Mouse (Mus musculus): Measurements from ENCODE around the gene Fgfr2. TPM values are rescaled to one million over a fixed set of nuclear protein-coding genes. Genes with fewer than 3 reads are reported as not detected.

The Fgfr2 gene
- total RNA-seq, 1 experiment, result 37.5 TPM

GRCm38 (mm10) chr7:133048085-133048630, 75.0 kb downstream of the Fgfr2 start:
- Histone ChIP-seq H3K9me3 (ENCODE audit: control insufficient read depth, insufficient read depth, low read depth, low read length) (no peaks in the 10 kb centered on the region), H3K27ac (ENCODE audit: insufficient read depth, low read depth, low read length, poor library complexity, severe bottlenecking) (no peak overlapping the region), H3K4me1 (ENCODE audit: control insufficient read depth in 2 of 2, insufficient read depth in 2 of 2, low read length in 2 of 2, poor library complexity in 1 of 2) (peaks cover 11 to 33% of the 10 kb centered on the region in 2 experiments; a peak in 3 of 4 replicates), H3K9ac (ENCODE audit: insufficient read depth, low read depth, low read length, poor library complexity, severe bottlenecking) (no peak overlapping the region), H3K4me3 (ENCODE audit: insufficient read depth in 1 of 2, low read depth in 1 of 2, low read length in 2 of 2, poor library complexity in 1 of 2, severe bottlenecking in 1 of 2) (no peak overlapping the region), H3K36me3 (ENCODE audit: control insufficient read depth, insufficient read depth, low read length, poor library complexity, severe bottlenecking) (peaks cover 53% of the 10 kb centered on the region)
- in situ Hi-C loops (cut with MboI; ENCODE audit: low sequenced_read_pairs in 2 of 2, unreplicated experiment in 2 of 2), result no loop called here
- DNase-seq (ENCODE audit: low read depth, low spot score), result no peak
- TF ChIP-seq CHD2 (IDR thresholded peaks at IDR 0.05; ENCODE audit: low read depth, low read length) (no peak), ZC3H11A (IDR thresholded peaks at IDR 0.05; ENCODE audit: borderline replicate concordance, low read depth, low read length) (no peak), HCFC1 (IDR thresholded peaks at IDR 0.05; ENCODE audit: borderline replicate concordance, insufficient read depth, low read length) (no peak), MAFK (IDR thresholded peaks at IDR 0.05; ENCODE audit: insufficient read depth, low read depth, low read length) (no peak), ZNF384 (IDR thresholded peaks at IDR 0.05; ENCODE audit: low read depth, low read length) (no peak)

GRCm38 (mm10) chr7:133047287-133047686, 75.9 kb downstream of the Fgfr2 start:
- Histone ChIP-seq H3K9ac (ENCODE audit: insufficient read depth, low read depth, low read length, poor library complexity, severe bottlenecking) (no peak overlapping the region), H3K4me3 (ENCODE audit: insufficient read depth in 1 of 2, low read depth in 1 of 2, low read length in 2 of 2, poor library complexity in 1 of 2, severe bottlenecking in 1 of 2) (no peak overlapping the region), H3K4me1 (ENCODE audit: control insufficient read depth in 2 of 2, insufficient read depth in 2 of 2, low read length in 2 of 2, poor library complexity in 1 of 2) (peaks cover 16 to 34% of the 10 kb centered on the region in 2 experiments), H3K9me3 (ENCODE audit: control insufficient read depth, insufficient read depth, low read depth, low read length) (no peaks in the 10 kb centered on the region), H3K27ac (ENCODE audit: insufficient read depth, low read depth, low read length, poor library complexity, severe bottlenecking) (no peak overlapping the region), H3K36me3 (ENCODE audit: control insufficient read depth, insufficient read depth, low read length, poor library complexity, severe bottlenecking) (peaks cover 45% of the 10 kb centered on the region)
- DNase-seq (ENCODE audit: low read depth, low spot score), result no peak
- TF ChIP-seq ZNF384 (IDR thresholded peaks at IDR 0.05; ENCODE audit: low read depth, low read length) (no peak), ZC3H11A (IDR thresholded peaks at IDR 0.05; ENCODE audit: borderline replicate concordance, low read depth, low read length) (no peak), MAFK (IDR thresholded peaks at IDR 0.05; ENCODE audit: insufficient read depth, low read depth, low read length) (no peak), CHD2 (IDR thresholded peaks at IDR 0.05; ENCODE audit: low read depth, low read length) (no peak), HCFC1 (IDR thresholded peaks at IDR 0.05; ENCODE audit: borderline replicate concordance, insufficient read depth, low read length) (no peak)
- in situ Hi-C loops (cut with MboI; ENCODE audit: low sequenced_read_pairs in 2 of 2, unreplicated experiment in 2 of 2), result no loop called here

- DNase-seq (ENCODE audit: low read depth, low spot score), result no peak
- no peak for TF ChIP-seq HCFC1 (IDR thresholded peaks at IDR 0.05; ENCODE audit: borderline replicate concordance, insufficient read depth, low read length)
- TF ChIP-seq MAFK (IDR thresholded peaks at IDR 0.05; ENCODE audit: insufficient read depth, low read depth, low read length), result no peak
- no peak for TF ChIP-seq ZC3H11A (IDR thresholded peaks at IDR 0.05; ENCODE audit: borderline replicate concordance, low read depth, low read length)
- no peak for TF ChIP-seq ZNF384 (IDR thresholded peaks at IDR 0.05; ENCODE audit: low read depth, low read length)
- TF ChIP-seq CHD2 (IDR thresholded peaks at IDR 0.05; ENCODE audit: low read depth, low read length), result no peak
Observed at GRCm38 (mm10) chr7:133044721-133045120, 78.4 kb downstream of the Fgfr2 start.

GRCm38 (mm10) chr7:133041784-133042183, 81.4 kb downstream of the Fgfr2 start:
- Histone ChIP-seq H3K27ac (ENCODE audit: insufficient read depth, low read depth, low read length, poor library complexity, severe bottlenecking) (peak overlapping the region; percentile 77; the same call in 1 of the 2 replicates), H3K36me3 (ENCODE audit: control insufficient read depth, insufficient read depth, low read length, poor library complexity, severe bottlenecking) (peaks cover 41% of the 10 kb centered on the region), H3K4me3 (ENCODE audit: insufficient read depth in 1 of 2, low read depth in 1 of 2, low read length in 2 of 2, poor library complexity in 1 of 2, severe bottlenecking in 1 of 2) (no peak overlapping the region), H3K4me1 (ENCODE audit: control insufficient read depth in 2 of 2, insufficient read depth in 2 of 2, low read length in 2 of 2, poor library complexity in 1 of 2) (peaks cover 20 to 59% of the 10 kb centered on the region in 2 experiments), H3K9ac (ENCODE audit: insufficient read depth, low read depth, low read length, poor library complexity, severe bottlenecking) (no peak overlapping the region), H3K9me3 (ENCODE audit: control insufficient read depth, insufficient read depth, low read depth, low read length) (no peaks in the 10 kb centered on the region)
- TF ChIP-seq HCFC1 (IDR thresholded peaks at IDR 0.05; ENCODE audit: borderline replicate concordance, insufficient read depth, low read length) (no peak), MAFK (IDR thresholded peaks at IDR 0.05; ENCODE audit: insufficient read depth, low read depth, low read length) (no peak), CHD2 (IDR thresholded peaks at IDR 0.05; ENCODE audit: low read depth, low read length) (no peak)
- DNase-seq (ENCODE audit: low read depth, low spot score), result peak; percentile 58
- in situ Hi-C loops (cut with MboI; ENCODE audit: low sequenced_read_pairs in 2 of 2, unreplicated experiment in 2 of 2), result no loop called here

More at GRCm38 (mm10) chr7:133044721-133045120, 78.4 kb downstream of the Fgfr2 start:
- Histone ChIP-seq H3K27ac (ENCODE audit: insufficient read depth, low read depth, low read length, poor library complexity, severe bottlenecking) (no peak overlapping the region), H3K9me3 (ENCODE audit: control insufficient read depth, insufficient read depth, low read depth, low read length) (no peaks in the 10 kb centered on the region), H3K4me3 (ENCODE audit: insufficient read depth in 1 of 2, low read depth in 1 of 2, low read length in 2 of 2, poor library complexity in 1 of 2, severe bottlenecking in 1 of 2) (no peak overlapping the region), H3K9ac (ENCODE audit: insufficient read depth, low read depth, low read length, poor library complexity, severe bottlenecking) (no peak overlapping the region), H3K4me1 (ENCODE audit: control insufficient read depth in 2 of 2, insufficient read depth in 2 of 2, low read length in 2 of 2, poor library complexity in 1 of 2) (peaks cover 21 to 53% of the 10 kb centered on the region in 2 experiments), H3K36me3 (ENCODE audit: control insufficient read depth, insufficient read depth, low read length, poor library complexity, severe bottlenecking) (peaks cover 43% of the 10 kb centered on the region)
- in situ Hi-C loops (cut with MboI; ENCODE audit: low sequenced_read_pairs in 2 of 2, unreplicated experiment in 2 of 2), result no loop called here
